Mouse (Mus musculus) mouse embryonic stem cell (cell line): Measurements from ENCODE around the gene Chit1.

Experiments
- in situ Hi-C, 2 experiments: fragments of 300-500 bp; cut with MboI; formaldehyde crosslinking; loops; 1 replicate in 1 of 2; 3 replicates in 1 of 2; pipeline ENCODE4 v1.14.3; 2019 to 2020; ENCODE audit warnings: low sequenced_read_pairs in 2 of 2, low pct_unique_long_range_greater_than_20kb in 1 of 2, mixed read lengths in 1 of 2; ENCODE audit not compliant: unreplicated experiment in 1 of 2

Gene Chit1

GRCm38 (mm10) chr1:134114018-134114417 is 3.0 kb downstream of the Chit1 start:
- in situ Hi-C loops = no loop called here

- in situ Hi-C loops = no loop called here
Observed at GRCm38 (mm10) chr1:134114730-134115129, 3.7 kb downstream of the Chit1 start.

- in situ Hi-C loops = no loop called here
Observed at GRCm38 (mm10) chr1:134115424-134115823, 4.4 kb downstream of the Chit1 start.

GRCm38 (mm10) chr1:134117110-134117509 is 6.1 kb downstream of the Chit1 start:
- in situ Hi-C loops = no loop called here

GRCm38 (mm10) chr1:134120179-134120578 is 9.1 kb downstream of the Chit1 start:
- in situ Hi-C loops = no loop called here

GRCm38 (mm10) chr1:134122195-134122594 is 11.2 kb downstream of the Chit1 start:
- in situ Hi-C loops = no loop called here

GRCm38 (mm10) chr1:134133316-134133715 is 22.3 kb downstream of the Chit1 start:
- in situ Hi-C loops = no loop called here

- in situ Hi-C loops = no loop called here
Observed at GRCm38 (mm10) chr1:134136351-134136750, 25.3 kb downstream of the Chit1 start.

- in situ Hi-C loops = no loop called here
Observed at GRCm38 (mm10) chr1:134138424-134138823, 27.4 kb downstream of the Chit1 start.

GRCm38 (mm10) chr1:134142363-134142794 is 31.3 kb downstream of the Chit1 start:
- in situ Hi-C loops = no loop called here

- in situ Hi-C loops = no loop called here
Observed at GRCm38 (mm10) chr1:134146066-134146465, 35.0 kb downstream of the Chit1 start.

GRCm38 (mm10) chr1:134150076-134150475 is 39.0 kb downstream of the Chit1 start:
- in situ Hi-C loops = loop anchor here (5.0 kb wide), 4 partner anchors 82 to 187 kb away; no protein-coding TSS in a partner anchor

- in situ Hi-C loops = loop anchor here (5.0 kb wide), 4 partner anchors 82 to 187 kb away; no protein-coding TSS in a partner anchor
Observed at GRCm38 (mm10) chr1:134150745-134151144, 39.7 kb downstream of the Chit1 start.

- in situ Hi-C loops = loop anchor here (5.0 kb wide), 4 partner anchors 80 to 185 kb away; no protein-coding TSS in a partner anchor
Observed at GRCm38 (mm10) chr1:134151655-134152412, 40.8 kb downstream of the Chit1 start.

- in situ Hi-C loops = loop anchor here (5.0 kb wide), 4 partner anchors 79 to 184 kb away; no protein-coding TSS in a partner anchor
Observed at GRCm38 (mm10) chr1:134152626-134153590, 41.9 kb downstream of the Chit1 start.

GRCm38 (mm10) chr1:134154121-134154520 is 43.1 kb downstream of the Chit1 start:
- in situ Hi-C loops = loop anchor here (5.0 kb wide), 4 partner anchors 78 to 183 kb away; no protein-coding TSS in a partner anchor

GRCm38 (mm10) chr1:134154655-134155054 is 43.6 kb downstream of the Chit1 start:
- in situ Hi-C loops = loop anchor here (5.0 kb wide), 4 partner anchors 78 to 183 kb away; no protein-coding TSS in a partner anchor

GRCm38 (mm10) chr1:134160404-134160803 is 49.4 kb downstream of the Chit1 start:
- in situ Hi-C loops = no loop called here

- in situ Hi-C loops = no loop called here
Observed at GRCm38 (mm10) chr1:134161399-134161798, 50.4 kb downstream of the Chit1 start.
